Mouse (Mus musculus) erythroblast, embryonic 14.5 days (primary cell): ENCODE results near the gene Fars2. TPM values are rescaled to one million over a fixed set of nuclear protein-coding genes. Genes with fewer than 3 reads are reported as not detected.
A peak's percentile ranks its signal among the peaks of the same experiment; 100 is the strongest.

Source experiments
- H3K27me3 ChIP-seq: 2 replicates; pipeline ENCODE4 v1.6.1; 2012; ENCODE audit warnings: inconsistent platforms; ENCODE audit not compliant: control insufficient read depth
- H3K36me3 ChIP-seq: 2 replicates; pipeline ENCODE4 v1.6.1; 2012; ENCODE audit warnings: mild to moderate bottlenecking, inconsistent platforms; ENCODE audit not compliant: control insufficient read depth
- H3K4me1 ChIP-seq: 2 replicates; pipeline ENCODE4 v1.6.1; 2012; ENCODE audit warnings: inconsistent platforms; ENCODE audit not compliant: control insufficient read depth
- H3K4me3 ChIP-seq: replicated peaks from 2 replicates; pipeline ENCODE3; 2012; ENCODE audit warnings: moderate library complexity, mild to moderate bottlenecking, inconsistent platforms
- H3K9me3 ChIP-seq: 2 replicates; pipeline ENCODE4 v1.6.1; 2012; ENCODE audit warnings: low read length, inconsistent platforms, mixed read lengths; ENCODE audit not compliant: control insufficient read depth
- GATA1 ChIP-seq: IDR thresholded peaks from 2 replicates; pipeline ENCODE4 v1.6.1; 2012; ENCODE audit warnings: low read length, inconsistent platforms, mixed read lengths
- TAL1 ChIP-seq: IDR thresholded peaks from 3 replicates; pipeline ENCODE4 v1.6.1; 2012; ENCODE audit warnings: low read length, inconsistent platforms, mixed read lengths
- polyA plus RNA-seq: library from polyadenylated mRNA; stranded (reverse); fragments of >175 nt; gene quantifications from 2 replicates; pipeline ENCODE4 v1.2.3, GENCODE M21; 2012

The Fars2 gene
- polyA plus RNA-seq, 1 experiment, result 7.4 TPM

DNA sequence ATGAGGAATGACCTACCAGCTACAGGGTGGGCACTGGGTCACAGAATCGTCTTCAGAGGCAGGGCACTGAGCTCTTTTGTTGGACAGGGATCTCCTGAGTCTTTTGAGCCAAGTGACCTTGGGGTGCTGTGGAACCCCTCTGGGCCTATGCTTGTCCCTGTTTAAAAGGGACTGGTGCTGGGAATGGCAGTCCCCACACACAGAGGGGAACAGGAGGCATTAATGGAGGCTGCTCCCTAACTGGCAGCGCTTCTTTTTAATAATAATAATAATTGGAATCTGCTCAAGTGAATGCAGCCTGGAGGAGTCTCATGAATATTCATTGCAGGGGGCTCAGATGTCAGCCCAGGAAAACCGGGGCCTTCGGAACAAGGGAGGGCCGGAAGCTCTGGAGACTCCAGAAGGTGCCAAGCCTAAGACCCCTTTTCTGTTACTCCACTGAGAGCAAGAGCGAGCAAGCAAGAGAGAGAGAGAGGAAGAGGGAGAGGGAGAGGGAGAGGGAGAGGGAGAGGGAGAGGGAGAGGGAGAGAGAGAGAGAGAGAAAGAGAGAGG, 447.6 kb downstream of the Fars2 start:
- Histone ChIP-seq H3K9me3 (peaks cover 3% of the 10 kb centered on the region; the same call in 1 of the 2 replicates), H3K36me3 (no peaks in the 10 kb centered on the region), H3K27me3 (no peaks in the 10 kb centered on the region), H3K4me1 (no peaks in the 10 kb centered on the region), H3K4me3 (no peak overlapping the region)
- no peak for TF ChIP-seq GATA1
- no peak for TF ChIP-seq TAL1

DNA sequence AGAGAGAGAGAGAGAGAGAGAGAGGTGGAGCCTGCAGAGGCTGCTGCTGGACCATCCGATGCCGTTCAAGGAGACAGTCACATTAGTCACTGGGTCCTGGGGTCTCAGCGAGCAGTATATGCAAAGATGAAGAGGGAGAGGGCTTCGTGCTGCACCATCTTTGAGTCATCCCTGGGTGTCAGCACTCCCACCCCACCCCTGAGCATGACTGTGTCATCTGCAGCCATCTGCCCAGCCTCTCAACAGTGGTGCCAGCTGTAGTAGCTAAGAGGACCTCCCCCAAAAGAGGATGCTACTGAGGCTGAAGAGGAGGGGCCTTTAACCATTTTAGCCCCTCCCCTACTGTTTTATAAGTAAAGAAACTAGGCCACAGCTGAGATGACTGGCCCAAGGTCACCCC, 459.6 kb downstream of the Fars2 start:
- Histone ChIP-seq H3K4me3 (no peak overlapping the region), H3K36me3 (no peaks in the 10 kb centered on the region), H3K4me1 (no peaks in the 10 kb centered on the region), H3K9me3 (no peaks in the 10 kb centered on the region), H3K27me3 (peaks cover 2% of the 10 kb centered on the region; the same call in 1 of the 2 replicates)
- TF ChIP-seq TAL1 (no peak), GATA1 (no peak)

DNA sequence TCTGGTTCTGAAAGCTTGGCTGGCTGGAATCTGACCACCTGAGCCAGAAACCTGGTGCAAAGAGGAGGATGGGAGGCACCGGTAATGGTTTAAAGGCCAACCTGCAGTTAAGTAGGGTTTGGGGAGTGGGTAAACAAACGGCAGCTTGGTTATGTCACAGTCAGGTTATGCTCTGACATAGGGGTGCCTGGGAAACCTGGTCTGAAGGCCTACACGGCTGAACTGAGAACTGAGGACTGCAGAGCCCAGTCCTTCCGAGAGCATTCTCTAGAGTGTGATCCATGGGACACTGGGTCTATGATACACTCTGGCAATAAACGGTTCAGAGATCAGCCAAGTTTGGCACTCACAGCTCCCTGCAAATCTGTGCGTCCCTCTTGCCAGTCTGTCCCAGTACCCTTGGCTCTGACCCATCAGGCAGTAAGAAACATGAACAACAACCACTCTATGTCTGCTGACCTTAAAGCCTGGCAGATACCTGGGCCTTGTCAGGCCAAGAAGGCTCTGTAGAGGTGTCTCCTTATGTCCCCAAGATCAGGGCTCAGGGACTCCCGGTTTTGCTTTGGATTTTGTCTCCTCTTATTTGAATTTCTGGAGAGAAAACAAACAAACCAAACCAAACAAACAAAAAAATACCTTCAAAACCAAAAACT, 460.8 kb downstream of the Fars2 start:
- H3K36me3 ChIP-seq, result no peaks in the 10 kb centered on the region
- no peak for TF ChIP-seq TAL1
- no peak for TF ChIP-seq GATA1
- no peaks in the 10 kb centered on the region for H3K9me3 ChIP-seq
- no peaks in the 10 kb centered on the region for H3K4me1 ChIP-seq
- H3K27me3 ChIP-seq, result peaks cover 2% of the 10 kb centered on the region; the same call in 1 of the 2 replicates
- H3K4me3 ChIP-seq, result no peak overlapping the region

DNA sequence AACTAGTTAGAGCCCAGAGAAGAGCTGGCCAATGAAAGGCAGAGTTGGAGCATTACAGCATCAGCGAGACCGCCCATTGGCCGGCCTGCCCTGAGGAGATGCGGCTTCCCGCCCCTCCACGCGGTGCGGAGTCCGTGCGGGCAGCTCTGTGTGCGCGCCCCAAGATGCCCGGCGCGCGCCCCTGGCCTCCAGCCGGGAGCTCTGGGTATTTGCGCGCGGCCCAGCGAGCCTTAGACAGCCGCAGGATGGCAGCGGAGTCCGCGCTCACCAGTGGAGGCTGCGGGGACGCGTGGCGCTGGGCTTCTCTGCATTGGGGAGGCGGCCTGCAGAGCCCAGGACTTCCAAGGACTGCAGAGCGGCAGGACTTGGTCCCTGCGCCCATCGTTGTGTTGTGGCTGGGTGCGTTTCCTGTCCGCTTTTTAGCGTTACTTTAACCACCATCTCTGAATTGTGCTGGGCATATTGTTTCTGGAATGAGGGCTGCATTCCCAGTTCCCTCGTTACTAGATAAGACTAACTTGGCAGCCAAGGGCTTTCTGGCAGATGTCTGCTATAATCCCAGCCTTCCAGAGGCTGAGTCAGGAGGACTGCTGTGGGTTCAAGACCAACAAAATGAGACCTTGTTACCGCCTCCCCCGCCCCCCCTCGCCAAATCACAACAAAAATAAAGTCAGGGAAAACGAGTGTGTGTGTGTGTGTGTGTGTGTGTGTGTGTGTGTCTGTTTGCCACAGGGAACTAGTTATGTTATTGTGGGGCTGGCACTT, 461.5 kb downstream of the Fars2 start:
- Histone ChIP-seq H3K9me3 (no peaks in the 10 kb centered on the region), H3K4me3 (peak overlapping the region; percentile 41), H3K36me3 (no peaks in the 10 kb centered on the region), H3K4me1 (no peaks in the 10 kb centered on the region), H3K27me3 (peaks cover 2% of the 10 kb centered on the region; the same call in 1 of the 2 replicates)
- no peak for TF ChIP-seq GATA1
- no peak for TF ChIP-seq TAL1

DNA sequence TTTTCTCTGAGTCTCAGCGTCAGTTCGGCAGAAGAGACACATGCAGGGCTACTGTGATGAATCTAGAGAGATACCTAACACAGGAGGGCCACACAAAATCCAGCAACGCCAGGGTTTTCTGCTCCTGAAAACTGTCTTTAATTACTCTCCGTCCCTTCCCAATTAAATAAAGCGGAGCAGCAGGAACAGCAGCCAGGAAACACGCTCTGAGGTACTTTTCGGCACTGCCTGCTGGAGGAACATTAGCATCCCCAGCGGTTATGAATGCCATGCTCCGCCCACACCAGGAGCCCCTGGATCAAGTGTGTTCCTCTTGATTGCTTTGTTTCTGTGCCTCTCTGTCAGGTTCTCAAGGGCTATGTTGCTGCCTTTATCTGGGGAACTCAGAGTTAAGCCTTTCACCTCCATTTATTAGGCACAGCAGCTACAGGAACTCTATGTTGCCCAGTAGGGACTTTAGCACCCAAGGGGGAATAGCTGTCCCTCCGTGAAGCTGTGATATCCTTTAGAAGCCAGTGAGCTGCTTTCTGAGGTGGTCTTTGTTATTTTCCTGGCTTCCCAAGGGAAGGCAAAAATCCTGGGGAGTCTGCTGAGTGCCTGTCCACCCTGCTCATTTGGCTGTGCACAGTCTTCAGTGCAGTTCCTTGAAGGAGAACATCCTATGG, 465.3 kb downstream of the Fars2 start:
- no peak for TF ChIP-seq TAL1
- no peak for TF ChIP-seq GATA1
- peaks cover 2% of the 10 kb centered on the region; the same call in 1 of the 2 replicates for H3K27me3 ChIP-seq
- H3K36me3 ChIP-seq, result no peaks in the 10 kb centered on the region
- H3K4me1 ChIP-seq, result no peaks in the 10 kb centered on the region
- H3K9me3 ChIP-seq, result no peaks in the 10 kb centered on the region
- no peak overlapping the region for H3K4me3 ChIP-seq

DNA sequence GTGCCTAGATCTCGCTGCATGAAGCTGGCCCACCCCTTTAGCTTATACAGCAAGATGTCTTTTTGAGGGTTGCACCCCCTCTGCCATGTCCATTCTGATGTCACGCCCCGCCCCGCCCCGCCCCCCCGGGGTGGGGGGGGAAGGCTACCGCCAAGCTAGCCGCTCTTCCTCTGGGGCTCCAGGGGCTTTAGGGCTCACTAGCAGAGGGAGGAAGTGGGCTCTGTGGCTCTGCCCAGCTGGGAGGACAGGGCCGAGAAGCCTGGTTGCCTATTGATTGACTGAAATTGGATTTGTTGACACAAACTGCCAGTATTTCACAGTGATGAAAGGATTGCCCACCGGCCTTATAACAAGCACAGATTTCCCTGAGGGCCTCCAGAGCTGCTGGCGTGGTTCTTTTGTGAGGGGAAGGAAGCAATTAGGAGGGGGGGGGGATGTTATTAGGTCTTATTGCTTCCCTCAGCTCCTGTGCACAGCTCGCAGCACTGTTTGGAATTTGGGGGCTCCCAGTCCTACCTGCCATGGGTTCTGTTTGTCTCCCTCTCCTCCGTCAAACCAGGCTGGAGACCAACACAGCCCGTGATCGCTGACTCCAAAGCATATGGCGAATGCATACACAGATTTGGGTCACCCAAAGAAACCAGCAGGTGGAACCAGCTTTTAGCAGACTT, 466.4 kb downstream of the Fars2 start:
- no peak for TF ChIP-seq TAL1
- no peak for TF ChIP-seq GATA1
- Histone ChIP-seq H3K9me3 (no peaks in the 10 kb centered on the region), H3K4me1 (no peaks in the 10 kb centered on the region), H3K36me3 (no peaks in the 10 kb centered on the region), H3K4me3 (no peak overlapping the region), H3K27me3 (peaks cover under 1% of the 10 kb centered on the region; the same call in 1 of the 2 replicates)

DNA sequence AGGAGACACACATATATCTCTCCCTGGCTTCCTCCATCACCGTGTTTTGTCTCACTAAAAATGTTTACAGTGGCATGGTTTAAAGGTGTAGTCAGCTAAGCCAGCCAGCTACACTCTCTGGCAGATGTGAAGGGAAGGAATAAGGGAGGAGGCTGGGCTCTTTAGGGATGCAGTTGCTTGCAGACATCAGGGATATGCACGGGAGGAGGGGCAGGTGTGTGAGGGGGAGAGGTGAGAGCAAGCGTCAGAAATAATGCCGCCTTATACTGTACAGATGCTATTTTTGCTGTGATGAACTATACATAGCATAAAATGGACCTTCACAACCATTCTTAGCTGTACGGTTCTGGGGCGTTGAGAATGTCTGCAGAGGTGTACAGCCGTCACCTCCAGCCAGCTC, 467.0 kb downstream of the Fars2 start:
- Histone ChIP-seq H3K27me3 (no peaks in the 10 kb centered on the region), H3K9me3 (no peaks in the 10 kb centered on the region), H3K4me3 (no peak overlapping the region), H3K4me1 (no peaks in the 10 kb centered on the region), H3K36me3 (no peaks in the 10 kb centered on the region)
- TF ChIP-seq TAL1 (no peak), GATA1 (no peak)

DNA sequence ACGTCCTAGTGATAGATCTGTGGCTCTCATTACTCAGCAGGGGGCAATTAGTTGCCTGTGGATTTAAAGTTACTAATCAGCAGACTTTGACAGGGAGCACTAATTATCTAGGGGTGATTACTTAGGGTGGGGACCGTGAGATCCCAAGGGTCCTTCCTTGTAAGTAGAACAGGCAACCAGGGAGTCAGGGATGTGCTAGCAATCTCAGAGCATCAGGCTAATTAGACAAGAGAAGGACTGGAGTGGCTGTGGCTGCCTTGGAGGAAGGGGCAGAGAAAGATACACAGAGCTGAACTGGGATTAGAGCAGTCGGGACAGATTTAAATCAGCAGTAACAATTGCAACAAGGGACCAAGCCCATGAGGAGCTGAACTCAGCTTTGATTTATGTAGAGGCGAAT, 471.9 kb downstream of the Fars2 start:
- no peaks in the 10 kb centered on the region for H3K27me3 ChIP-seq
- TF ChIP-seq GATA1 (no peak), TAL1 (no peak)
- no peaks in the 10 kb centered on the region for H3K4me1 ChIP-seq

DNA sequence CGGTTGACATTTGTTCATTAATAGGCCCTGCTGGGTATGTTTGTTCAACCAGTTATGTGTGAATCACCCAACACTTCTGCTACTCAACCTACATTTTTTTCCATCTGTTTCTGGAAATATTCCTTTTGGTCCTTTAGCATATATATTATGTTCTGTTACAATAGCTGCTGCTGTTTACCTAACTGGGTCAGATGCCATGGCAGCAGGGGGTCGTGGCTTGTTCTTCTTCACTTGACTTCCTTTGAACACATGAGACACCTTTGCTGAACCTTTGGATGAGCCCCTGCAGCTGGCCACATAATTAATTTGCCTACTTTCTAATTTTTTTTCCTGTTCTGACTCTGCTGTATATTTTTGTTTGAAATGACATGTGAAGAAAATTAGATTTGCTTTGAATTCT, 475.1 kb downstream of the Fars2 start:
- Histone ChIP-seq H3K4me1 (no peaks in the 10 kb centered on the region), H3K27me3 (no peaks in the 10 kb centered on the region), H3K4me3 (no peak overlapping the region), H3K9me3 (no peaks in the 10 kb centered on the region), H3K36me3 (no peaks in the 10 kb centered on the region)
- TF ChIP-seq TAL1 (no peak), GATA1 (no peak)

More for the DNA sequence above, 471.9 kb downstream of the Fars2 start:
- no peaks in the 10 kb centered on the region for H3K9me3 ChIP-seq
- H3K4me3 ChIP-seq, result no peak overlapping the region
- no peaks in the 10 kb centered on the region for H3K36me3 ChIP-seq
